In the genomic region with DNA sequence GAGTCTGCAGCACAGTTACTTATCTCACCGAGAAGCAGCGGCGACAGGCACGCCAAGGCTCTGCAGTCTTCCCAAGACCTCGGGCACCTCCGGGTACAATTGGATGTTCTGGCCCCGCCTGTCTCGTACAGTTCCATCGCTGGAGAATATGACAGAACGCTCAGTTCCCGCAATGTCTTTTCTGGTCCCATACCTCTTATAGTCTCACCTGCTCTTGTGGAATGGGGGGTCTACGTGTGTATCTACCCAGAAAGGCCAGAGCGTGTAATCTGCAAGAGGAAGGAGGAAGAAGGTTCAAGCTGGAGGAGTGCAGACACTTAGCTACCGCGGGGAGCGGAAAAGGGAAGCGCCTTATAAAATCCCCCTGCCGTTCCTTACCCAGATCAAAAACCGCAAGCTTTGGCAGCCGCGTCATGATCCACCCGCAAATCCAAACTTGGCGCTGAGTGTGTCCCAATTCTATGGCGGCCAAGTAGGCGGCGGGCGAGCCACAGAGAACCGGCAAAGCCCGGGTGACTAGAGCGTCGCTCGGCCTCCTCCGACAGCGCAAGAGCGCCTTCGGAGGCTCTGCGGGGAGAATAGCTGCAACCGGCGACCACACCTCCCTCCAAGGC, we compare ENCODE assay signal across 8 mouse cellular contexts. TPM values are rescaled to one million over a fixed set of nuclear protein-coding genes. Genes with fewer than 3 reads are reported as not detected.
DNase-seq lines count a peak whose midpoint lies in the region; ATAC-seq lines count a peak whose summit lies in the region.

TSS of gene Mdp1 (minus strand) at position 549 of the 614 bp plus-strand sequence.

- peak within 1 kb of the TSS; percentile 72 for H3K4me3 ChIP-seq in intestine, embryonic 16.5 days (ENCODE audit: low read length)
- peak within 1 kb of the TSS; percentile 80 for H3K4me3 ChIP-seq in midbrain, embryonic 10.5 days

- intact Hi-C loops in left cerebral cortex, postnatal 36 days (cut with DNase I) = no loop called here

- peak within 1 kb of the TSS; percentile 74 for H3K9ac ChIP-seq in intestine, embryonic 16.5 days (ENCODE audit: low read depth, low read length)

- WGBS in intestine, embryonic 16.5 days = under 1% methylated on average over 39 of the region's 39 CpGs
- WGBS in midbrain, embryonic 10.5 days = under 1% methylated on average over 39 of the region's 39 CpGs

- 0 out of 2 replicates have a peak, but pooled peaks cover 6% of the 10 kb centered on the region for H3K36me3 ChIP-seq in intestine, embryonic 16.5 days (ENCODE audit: control insufficient read depth, insufficient read depth, low read length)
- H3K36me3 ChIP-seq in midbrain, embryonic 10.5 days = peaks cover 50% of the 10 kb centered on the region

- H3K27ac ChIP-seq in intestine, embryonic 16.5 days (ENCODE audit: low read length) = peak within 1 kb of the TSS; percentile 83
- H3K27ac ChIP-seq in midbrain, embryonic 10.5 days (replicated peaks) = peak within 1 kb of the TSS; percentile 89

- no peaks in the 10 kb centered on the region for H3K27me3 ChIP-seq in intestine, embryonic 16.5 days (replicated peaks; ENCODE audit: control insufficient read depth, insufficient read depth, low read length)
- H3K27me3 ChIP-seq in midbrain, embryonic 10.5 days (ENCODE audit: low read depth, poor library complexity, severe bottlenecking) = no peaks in the 10 kb centered on the region

- no peaks in the 10 kb centered on the region for H3K9me3 ChIP-seq in intestine, embryonic 16.5 days (ENCODE audit: control insufficient read depth, low read length)
- H3K9me3 ChIP-seq in midbrain, embryonic 10.5 days (replicated peaks) = no peaks in the 10 kb centered on the region

- H3K4me2 ChIP-seq in intestine, embryonic 16.5 days (ENCODE audit: low read depth, low read length) = peak within 1 kb of the TSS; percentile 57

- ATAC-seq in intestine, embryonic 16.5 days = peak; percentile 89

- DNase-seq in urinary bladder, adult 18-20 months (ENCODE audit: low spot score in 2 of 2) = peak; percentile 64 to 69
- no peak for DNase-seq in urinary bladder, postnatal 10 days (ENCODE audit: low spot score)
- peak; percentile 82 for DNase-seq in embryo, embryonic 9.5 days (ENCODE audit: extremely low spot score)
- peak; percentile 57 to 79 for DNase-seq in gastrocnemius, postnatal 4 days (ENCODE audit: low spot score in 2 of 2)
- peak; percentile 84 to 86 for DNase-seq in left cerebral cortex, postnatal 36 days (ENCODE audit: low spot score in 2 of 2)
- DNase-seq in midbrain, embryonic 10.5 days (ENCODE audit: low spot score) = peak; percentile 80
- DNase-seq in right cerebral cortex, postnatal 36 days (ENCODE audit: low spot score in 2 of 2) = peak; percentile 76 to 79

- H3K4me1 ChIP-seq in intestine, embryonic 16.5 days (ENCODE audit: control insufficient read depth, insufficient read depth, low read length) = peaks cover 8% of the 10 kb centered on the region; the same call in 1 of the 2 replicates
- H3K4me1 ChIP-seq in midbrain, embryonic 10.5 days = peaks cover 16% of the 10 kb centered on the region

RNA-seq across cellular contexts. Expression of gene Mdp1, which starts in this region (rescaled TPM):
- 10 to 100 TPM; 27.2 to 27.5 TPM for total RNA-seq in gastrocnemius, postnatal 4 days (2021)
- 65.6 and 70.7 TPM in 2 replicates for polyA plus RNA-seq in intestine, embryonic 16.5 days (2015; fragmentation: Nextera tagmentation; extraction: Ambion mirVana)
- 10 to 100 TPM; 39.1 to 41.7 TPM for total RNA-seq in left cerebral cortex, postnatal 36 days (2021)
- 65.3 and 72.9 TPM in 2 replicates for polyA plus RNA-seq in midbrain, embryonic 10.5 days (2016; fragmentation: Nextera tagmentation; extraction: Ambion mirVana)
